Mouse (Mus musculus) pancreas, adult 10 weeks (tissue): Measurements from ENCODE around the gene Npff. TPM values are rescaled to one million over a fixed set of nuclear protein-coding genes. Genes with fewer than 3 reads are reported as not detected.

Experiments
- polyA plus RNA-seq: library from polyadenylated mRNA; stranded (reverse); fragments of 350-450 nt; fragmentation: Illumina TruSeq; extraction: RNeasy Lipid Tissue Mini Kit (QIAGEN cat#74804); gene quantifications from one replicate; pipeline ENCODE4 v1.2.3, GENCODE M21; 2015; ENCODE audit warnings: low read depth, low replicate concordance; ENCODE audit not compliant: insufficient read depth

Gene Npff
- polyA plus RNA-seq = 7.2 TPM

DNA sequence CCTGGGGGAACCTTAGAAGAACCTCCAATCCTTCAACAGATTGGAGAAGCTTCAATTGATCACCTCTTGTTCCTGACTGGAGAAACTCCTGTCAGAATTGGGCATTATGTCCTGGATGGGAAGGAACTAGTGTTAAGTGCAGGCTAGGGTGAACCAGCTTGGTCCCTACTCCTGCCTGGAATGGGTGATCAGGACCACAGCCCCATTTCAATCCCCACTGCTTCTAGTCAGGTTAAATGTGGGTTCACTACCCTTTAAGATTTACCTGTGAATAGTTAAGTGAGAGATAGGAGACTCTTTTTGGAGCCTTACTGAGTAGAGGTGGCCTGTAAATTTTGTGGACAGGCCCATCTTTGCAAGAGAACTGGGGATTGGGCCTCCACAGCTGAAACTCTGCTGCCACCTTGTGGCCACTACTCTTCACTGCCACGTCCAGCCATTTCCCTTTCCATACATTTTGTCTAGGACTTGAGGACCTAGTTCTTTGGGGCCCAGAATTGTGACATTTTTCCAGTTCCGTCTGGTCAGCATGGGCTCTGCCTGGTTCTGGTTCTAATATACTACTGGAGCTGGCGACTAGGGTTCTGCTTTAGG, at the start of gene Npff:
Npff (minus strand) TSS at position 51 of the 594 bp plus-strand sequence.

DNA sequence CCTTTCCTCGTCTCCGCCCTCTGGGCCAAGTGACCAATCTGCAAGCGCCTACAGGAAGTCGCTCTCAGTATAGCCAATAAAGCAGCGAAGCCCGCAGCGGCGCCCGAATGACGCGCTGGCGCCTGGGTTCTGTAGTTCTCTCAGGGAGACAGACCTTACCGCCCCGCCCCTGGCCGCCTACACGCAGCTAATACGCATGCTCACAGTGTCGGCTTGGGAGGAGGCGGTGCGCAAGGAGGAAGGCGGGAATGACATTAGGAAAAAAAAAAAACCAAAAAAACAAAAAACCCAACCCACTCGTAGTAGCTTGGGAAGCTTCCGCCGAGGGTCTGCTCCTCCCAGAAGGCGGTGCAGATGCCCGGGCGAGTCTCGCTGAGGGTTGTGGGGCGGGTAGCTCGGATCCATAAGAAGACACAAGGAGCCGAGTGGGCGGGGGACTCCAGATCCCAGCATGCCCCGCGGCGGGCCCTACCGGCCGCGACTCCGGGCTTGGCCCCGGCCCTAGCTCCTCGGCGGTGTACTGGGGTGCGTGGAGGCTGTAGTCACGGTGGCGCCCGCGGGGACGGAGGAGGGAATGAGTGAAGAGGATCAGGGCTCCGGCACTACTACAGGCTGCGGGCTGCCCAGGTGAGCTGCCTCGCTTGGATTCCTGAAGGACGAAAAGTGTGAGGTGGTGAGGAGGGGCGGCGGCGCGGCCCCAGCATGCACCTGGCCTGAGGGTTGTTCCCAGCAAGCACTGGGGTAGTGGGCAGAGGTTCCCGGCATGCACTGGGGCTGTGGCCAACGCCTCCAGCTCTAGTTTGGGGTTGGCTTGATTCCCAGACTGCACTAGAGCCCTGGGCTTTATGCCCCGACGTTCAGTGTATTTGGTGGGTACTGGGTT, 6.5 kb downstream of the Npff start, which contains the start of gene Tarbp2:
Tarbp2 (plus strand) TSS at position 217 of the 883 bp plus-strand sequence.

GRCm38 (mm10) chr15:102516728-102517404, 7.9 kb downstream of the Npff start, which contains the start of gene Map3k12:
TSS of gene Map3k12 (minus strand) at chr15:102517064.

DNA sequence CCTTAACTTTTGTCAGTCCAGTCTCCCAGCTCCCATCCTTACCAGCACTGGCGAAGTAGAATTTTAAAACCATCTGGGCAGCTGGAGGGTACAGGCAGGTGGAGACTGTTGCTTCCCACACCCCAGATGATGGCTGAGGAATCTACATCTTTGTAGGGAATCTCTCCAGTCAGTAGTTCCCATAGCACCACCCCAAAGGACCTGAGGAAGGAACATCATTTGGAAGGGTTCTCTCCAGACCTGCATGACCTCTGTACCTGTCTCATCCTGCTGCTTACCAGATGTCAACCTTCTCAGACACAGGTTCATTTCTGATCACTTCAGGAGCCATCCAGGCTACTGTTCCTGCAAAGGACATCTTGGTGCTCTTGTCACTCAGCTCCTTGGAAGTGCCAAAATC, 21.3 kb downstream of the Npff start, which contains the start of gene Gm10337:
Gm10337 (plus strand) TSS at position 276 of the 400 bp plus-strand sequence.

Other genes with a start within 250 kb of the Npff start
- gene Mfsd5, start 245.5 kb downstream of the Npff start, polyA plus RNA-seq = 8.9 TPM
- gene Espl1, start 228.7 kb downstream of the Npff start, polyA plus RNA-seq = 1.5 TPM
- gene Pfdn5, start 198.8 kb downstream of the Npff start, polyA plus RNA-seq = 82.8 TPM
- gene Myg1, start 193.2 kb downstream of the Npff start, polyA plus RNA-seq = 24.2 TPM
- 18.0 TPM for gene Aaas, start 174.2 kb downstream of the Npff start, polyA plus RNA-seq
- 0.26 TPM for gene Sp7, start 157.8 kb downstream of the Npff start, polyA plus RNA-seq
- gene Sp1, start 118.8 kb downstream of the Npff start, polyA plus RNA-seq = 6.9 TPM
- gene Amhr2, start 79.6 kb downstream of the Npff start, polyA plus RNA-seq = 1.3 TPM
- gene Prr13, start 65.9 kb downstream of the Npff start, polyA plus RNA-seq = 31.0 TPM
- gene Pcbp2, start 54.4 kb downstream of the Npff start, polyA plus RNA-seq = 149 TPM
- gene Gm10337, start 21.2 kb downstream of the Npff start, polyA plus RNA-seq = not detected
- 5.1 TPM for gene Map3k12, start 7.9 kb downstream of the Npff start, polyA plus RNA-seq
- gene Tarbp2, start 6.8 kb downstream of the Npff start, polyA plus RNA-seq = 11.7 TPM
- not detected for gene Gm28047, start 100.1 kb upstream of the Npff start, polyA plus RNA-seq
- 26.4 TPM for gene Atf7, start 100.5 kb upstream of the Npff start, polyA plus RNA-seq
- gene Atp5g2, start 147.4 kb upstream of the Npff start, polyA plus RNA-seq = 69.4 TPM
- gene Calcoco1, start 197.2 kb upstream of the Npff start, polyA plus RNA-seq = 18.2 TPM